Mouse (Mus musculus) liver, adult (tissue): Measurements from ENCODE around the gene Ccl28.

Source experiments
- GATA4 ChIP-seq: IDR thresholded peaks from 2 replicates; pipeline ENCODE4 v1.6.1; 2014; ENCODE audit warnings: mild to moderate bottlenecking, low read length; ENCODE audit not compliant: insufficient replicate concordance

Gene Ccl28

DNA sequence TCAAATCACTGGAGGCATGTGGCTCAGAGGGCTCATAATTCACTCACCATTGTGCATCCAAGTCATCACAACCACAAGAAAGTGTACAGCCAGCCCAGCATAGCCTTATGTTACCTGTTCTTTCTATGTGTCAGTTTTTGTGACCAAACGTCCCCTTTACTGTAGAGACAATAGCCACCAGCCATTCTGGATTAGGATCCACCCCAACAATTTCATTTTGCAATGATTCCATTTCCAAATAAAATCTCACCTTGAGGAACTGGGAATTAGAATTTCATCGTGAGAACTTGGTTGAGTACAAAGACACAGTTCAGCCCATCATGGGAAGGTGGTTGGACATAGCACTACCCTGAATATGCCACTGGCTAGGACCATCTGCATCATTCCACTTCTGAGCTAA, 32.6 kb downstream of the Ccl28 start:
- no peak for TF ChIP-seq GATA4

DNA sequence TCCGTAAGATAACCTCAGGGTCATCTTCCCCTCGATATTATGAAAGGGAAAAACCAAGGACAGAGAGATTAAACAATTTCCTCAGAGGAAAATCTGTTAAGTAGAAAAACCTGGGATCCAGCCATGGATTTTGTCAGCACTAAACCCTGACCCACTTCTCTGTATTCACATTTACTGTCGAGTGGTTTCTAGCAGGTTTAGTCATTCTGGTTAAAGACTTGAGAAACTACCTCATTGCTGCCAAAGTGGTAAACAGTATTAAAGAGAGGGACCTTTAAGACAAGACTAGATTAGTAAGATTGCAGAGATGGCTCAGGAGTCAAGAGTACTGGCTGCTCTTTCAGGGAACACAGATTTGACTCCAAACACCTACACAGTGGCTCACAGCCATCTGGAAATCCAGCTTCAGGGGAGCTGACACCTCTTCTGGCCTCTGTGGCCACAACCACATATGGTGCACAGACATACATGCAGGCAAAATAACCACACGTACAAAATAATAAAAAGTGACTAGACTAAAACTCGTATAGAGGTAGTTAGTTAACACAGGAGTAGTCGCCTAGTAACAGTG, 33.3 kb downstream of the Ccl28 start:
- no peak for TF ChIP-seq GATA4

DNA sequence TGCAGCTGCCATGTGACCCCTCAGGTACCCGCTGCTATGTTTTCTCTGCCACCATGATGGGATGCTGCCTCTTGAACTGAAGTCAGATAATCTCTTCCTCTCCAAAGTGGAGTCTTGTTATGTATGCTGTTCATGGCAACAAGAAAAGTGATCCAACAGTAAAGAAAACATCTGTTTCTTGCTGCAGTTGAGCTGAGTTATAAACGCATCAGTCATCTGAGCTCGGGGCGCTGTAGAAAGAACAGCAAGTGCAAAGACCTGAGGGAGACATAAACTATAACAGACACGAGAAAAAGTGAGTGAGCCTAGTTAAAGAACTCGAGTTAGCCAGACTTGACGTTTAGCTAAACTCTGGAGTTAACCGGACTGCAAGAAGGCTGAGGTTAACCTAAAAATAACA, 55.2 kb downstream of the Ccl28 start:
- TF ChIP-seq GATA4 = no peak

DNA sequence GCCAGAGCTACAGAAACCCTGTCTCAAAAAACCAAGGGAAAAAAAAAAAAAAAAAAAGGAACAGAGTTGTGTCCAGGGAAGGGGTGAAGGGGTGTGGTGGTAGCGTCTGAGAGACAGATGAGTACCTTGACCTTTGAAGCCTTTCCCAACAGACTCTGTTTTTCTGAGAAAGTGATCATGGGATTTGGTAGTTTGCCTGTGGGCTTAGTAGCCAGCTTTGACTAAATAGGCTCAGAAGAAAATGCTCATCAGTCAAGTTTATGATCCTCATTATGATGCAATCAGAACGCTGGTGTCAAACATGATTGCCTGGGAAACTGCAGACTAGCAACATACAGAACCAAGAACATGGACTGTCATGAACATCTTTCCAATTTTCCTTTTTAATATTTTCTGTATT, 56.1 kb downstream of the Ccl28 start:
- TF ChIP-seq GATA4 = no peak

DNA sequence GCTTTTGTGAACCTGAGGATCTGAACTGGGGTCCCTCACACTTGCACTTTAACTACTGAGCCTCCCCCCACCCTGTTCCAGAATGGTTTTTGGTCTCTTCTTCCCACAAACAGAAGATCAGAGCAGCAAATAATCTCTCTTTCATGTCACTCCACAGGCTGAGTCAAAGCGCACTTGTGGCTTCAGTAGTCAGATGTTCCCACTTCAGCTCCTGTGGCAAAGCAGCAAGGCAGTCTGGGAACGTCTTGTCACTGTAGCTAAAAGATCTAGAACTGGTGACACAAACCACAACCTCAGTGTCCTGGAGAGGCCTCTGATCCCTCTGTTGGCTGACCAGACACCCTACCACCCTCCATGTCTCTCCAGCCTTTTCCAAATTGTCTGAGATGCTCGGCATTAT, 57.5 kb downstream of the Ccl28 start:
- TF ChIP-seq GATA4 = no peak

DNA sequence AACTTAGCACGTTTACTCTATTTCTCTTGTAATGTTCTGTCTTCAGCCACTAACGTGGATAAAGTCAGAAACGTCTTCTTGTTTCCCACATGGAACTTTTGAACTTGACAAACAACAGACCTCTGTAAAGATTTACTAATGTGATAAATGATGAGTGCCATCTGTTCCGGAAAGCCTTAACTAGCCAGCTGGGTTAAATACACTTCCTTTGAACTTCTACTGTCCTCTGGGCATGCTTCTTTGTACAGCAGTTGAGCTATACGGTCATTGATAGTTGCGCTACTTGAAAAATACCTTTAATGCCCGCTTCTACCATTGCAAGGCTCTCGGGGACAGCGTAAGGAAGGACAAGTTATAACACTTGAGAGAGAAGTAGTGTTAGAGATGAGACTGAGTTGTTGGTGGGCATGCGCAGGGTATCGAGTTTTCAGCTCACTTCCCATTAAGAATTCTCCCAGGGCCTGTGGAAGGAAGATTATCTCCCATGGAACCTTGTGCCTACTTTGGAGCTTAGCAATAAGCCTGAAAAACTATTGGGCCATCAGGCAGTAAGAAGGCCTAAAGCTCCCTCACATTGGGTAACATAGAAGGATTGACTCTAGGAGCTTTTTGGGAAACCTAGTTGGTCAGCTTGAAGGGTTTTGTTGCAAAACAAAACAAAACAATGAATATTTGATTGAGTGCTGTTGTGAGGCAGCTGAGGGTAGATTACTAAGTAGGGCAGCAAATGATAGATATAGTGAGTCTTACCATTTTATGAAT, 61.0 kb downstream of the Ccl28 start:
- TF ChIP-seq GATA4 = no peak

DNA sequence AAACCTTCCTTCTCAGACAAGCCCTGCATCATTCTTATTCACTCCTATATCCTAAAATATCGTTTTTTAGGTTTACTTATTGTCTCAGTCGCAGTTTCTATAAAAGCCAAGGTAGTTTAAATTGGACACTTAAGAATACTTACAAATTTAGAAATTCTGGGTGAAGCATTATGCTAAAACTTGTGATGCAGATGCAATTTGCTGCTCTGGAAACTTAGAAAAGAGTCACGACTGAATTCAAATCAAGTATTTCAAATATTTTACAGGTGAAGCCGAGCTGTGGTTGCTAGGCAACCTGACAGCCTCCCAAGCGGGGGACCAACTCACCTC, 66.1 kb downstream of the Ccl28 start:
- no peak for TF ChIP-seq GATA4

DNA sequence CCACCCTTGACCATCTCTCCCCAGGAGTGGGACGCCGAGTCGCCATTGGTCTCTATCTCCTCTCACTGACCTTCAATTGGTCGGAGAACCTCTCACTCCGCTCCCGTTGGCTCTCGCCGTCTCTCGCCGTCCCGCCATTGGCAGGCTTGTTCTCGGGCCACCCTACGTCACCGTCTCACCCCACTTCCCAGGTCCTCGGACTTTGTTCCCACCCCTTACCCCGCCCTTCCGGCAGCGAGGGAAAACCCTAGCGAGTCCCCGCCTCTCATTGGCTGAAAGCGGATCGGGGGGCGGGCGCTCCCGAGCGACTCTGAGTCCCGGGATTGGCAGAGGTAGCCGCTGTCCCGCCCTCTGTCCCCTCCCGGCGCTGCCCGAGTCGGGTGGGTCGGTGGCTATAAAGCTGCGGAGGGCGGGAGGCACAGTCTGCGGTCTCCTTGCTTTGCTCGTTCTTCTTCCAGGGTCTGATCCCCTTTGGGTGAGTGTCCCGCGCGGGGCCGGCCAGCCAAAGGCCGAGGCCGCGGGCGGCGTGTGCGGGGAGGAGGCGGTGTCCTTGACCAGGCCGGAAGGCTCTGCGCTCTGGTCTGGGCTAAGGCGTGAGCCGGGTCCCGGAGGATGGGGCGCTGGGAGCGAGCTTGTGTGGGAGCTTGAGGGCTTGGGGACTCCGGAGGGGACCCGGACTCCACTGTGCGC, 66.6 kb downstream of the Ccl28 start, which contains the start of gene Hmgcs1:
Gene Hmgcs1 (plus strand): TSS at position 341 of the 690 bp plus-strand sequence.
- no peak; the same call in 1 of the 2 replicates for TF ChIP-seq GATA4

DNA sequence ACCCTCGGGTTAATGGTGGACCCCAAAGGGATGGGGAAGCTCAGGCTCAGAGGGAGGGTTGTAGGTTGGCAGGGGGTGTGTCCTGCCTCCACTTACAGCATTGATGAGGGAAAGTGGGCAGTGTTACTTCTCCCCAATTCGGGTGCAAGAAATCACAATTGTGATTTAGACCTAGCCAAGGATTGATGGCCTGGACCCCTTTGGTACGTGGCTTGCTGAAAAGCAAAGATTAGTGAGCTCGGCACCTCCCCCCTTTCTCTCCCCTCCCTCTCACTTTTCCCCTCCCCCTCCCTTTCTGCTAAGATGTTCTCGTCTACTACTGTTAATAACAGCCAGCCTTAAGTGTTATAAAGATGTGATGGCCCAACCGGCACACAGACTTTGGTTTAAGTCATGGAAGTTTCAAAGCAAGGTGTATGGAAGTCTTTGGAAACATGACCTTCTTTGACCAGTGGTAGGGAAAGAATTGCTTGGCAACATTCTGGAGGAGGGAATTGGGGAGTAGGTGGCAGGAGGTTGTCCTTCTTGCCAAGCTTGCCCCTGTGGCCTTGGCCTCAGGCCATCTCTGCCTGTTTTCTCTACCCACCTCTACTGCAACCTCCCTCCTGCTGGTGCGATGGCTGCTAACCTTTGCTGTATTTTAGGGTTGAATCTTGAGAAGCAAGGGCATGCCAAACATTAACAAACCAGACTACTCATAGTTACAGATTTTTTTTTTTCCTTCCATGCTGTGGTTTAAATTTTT, 67.4 kb downstream of the Ccl28 start:
- TF ChIP-seq GATA4 = no peak

DNA sequence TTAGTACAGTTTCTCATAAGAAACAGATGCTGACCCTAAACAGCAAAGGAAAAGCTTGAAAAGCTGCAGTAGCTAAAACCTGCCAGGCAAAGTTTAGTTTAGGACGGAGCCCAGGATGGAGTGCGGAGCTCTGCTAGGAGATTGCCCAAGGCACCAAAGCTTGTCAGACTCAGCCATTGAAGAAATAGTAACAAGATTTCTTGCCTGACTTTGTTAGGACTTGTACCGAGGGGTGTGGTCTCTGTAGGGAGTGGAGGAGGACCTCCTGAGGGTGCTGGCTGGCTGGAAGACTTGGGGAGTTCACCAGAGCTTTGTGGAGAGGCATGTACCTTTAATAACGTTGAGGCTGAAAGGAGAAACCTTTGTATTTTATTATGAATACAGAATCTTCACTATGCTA, 72.1 kb downstream of the Ccl28 start:
- TF ChIP-seq GATA4 = no peak

DNA sequence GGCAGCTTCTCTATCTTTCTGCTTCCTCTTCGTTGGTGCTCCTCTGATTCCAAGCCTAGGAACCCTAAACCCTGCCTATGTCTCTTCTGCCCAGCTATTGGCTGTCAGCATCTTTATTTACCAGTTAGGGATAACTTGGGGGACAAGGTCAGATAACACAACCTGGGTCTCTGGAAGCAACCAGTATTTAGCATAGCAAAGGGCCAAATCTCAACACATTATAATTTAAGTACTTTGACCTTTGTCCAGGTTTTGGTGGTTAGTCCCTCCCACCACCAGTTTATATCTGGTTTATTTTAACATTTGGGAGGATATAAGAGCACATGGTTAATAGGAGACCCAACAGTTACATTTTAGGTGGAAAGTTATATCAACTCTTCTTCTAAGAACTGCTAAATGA, 72.9 kb downstream of the Ccl28 start:
- no peak for TF ChIP-seq GATA4

DNA sequence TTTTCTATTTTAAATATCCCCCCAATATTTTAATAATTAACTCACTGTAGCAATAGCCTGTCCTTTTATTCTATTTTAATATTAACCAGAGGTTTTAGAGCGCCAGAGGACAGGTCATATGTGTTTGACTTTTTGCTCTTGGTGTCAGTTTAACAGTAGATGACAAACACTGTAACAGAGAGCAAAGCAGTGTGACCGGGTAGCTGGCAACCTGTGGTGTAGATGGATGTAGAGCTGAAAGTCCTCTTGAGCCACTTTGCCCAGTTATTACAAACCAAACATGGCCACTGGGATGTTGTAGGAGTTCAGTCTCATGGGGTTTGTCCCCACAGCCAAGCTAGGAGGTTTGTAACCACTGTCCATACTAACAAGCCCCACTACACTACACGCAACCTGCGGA, 74.8 kb downstream of the Ccl28 start:
- TF ChIP-seq GATA4 = no peak
